Mouse (Mus musculus) liver, adult 2 months (tissue): Measurements from ENCODE around the gene Catsperz.

ENCODE experiments used
- CTCF ChIP-seq: fragments of 200-500 bp; IDR thresholded peaks from 2 replicates; pipeline ENCODE4 v1.5.1; 2011; ENCODE audit warnings: low read depth, low read length, control low read depth
- POLR2A ChIP-seq: fragments of 200-500 bp; IDR thresholded peaks from 2 replicates; pipeline ENCODE4 v1.6.1; 2011; ENCODE audit warnings: low read length, control low read depth; ENCODE audit not compliant: insufficient read depth; ENCODE audit errors: extremely low read depth

GRCm38 (mm10) chr19:6951994-6952711 is 27.0 kb upstream of the Catsperz start:
- no peak for TF ChIP-seq CTCF
- 0 out of 2 replicates have a peak, but pooled peaks have one; percentile 40 for TF ChIP-seq POLR2A
